ENCODE assay signal across 28 mouse cellular contexts in the genomic region with DNA sequence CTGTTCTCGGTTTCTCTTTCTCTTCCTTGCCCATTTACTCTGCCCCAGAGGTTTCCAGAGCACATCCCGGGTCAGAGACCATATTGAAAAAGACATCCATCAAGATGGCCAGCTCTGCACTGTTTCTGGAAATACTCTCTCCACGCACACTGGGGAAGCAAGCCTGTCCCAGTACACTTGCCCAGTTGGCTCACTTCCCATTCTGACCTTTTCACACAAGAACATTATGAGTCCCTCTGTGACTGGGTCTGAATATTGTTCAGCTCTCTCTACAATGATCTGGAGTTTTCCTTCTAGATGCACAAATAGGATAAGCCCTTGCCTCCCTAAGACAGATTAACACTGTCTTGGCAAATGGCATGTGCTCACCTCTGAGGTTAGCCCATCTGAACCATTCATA.
DNase-seq lines count a peak whose midpoint lies in the region; ATAC-seq lines count a peak whose summit lies in the region.
"Had no signal": no experiment of that assay in that cellular context is flagged by ENCODE, and none has a peak within 500 bp of the region (broad histone marks: within the 10 kb centered on the region; RNA-seq: fewer than 3 reads in every experiment).

No protein-coding gene starts in this region.

- no peak overlapping the region for H3K27ac ChIP-seq in forebrain, embryonic 11.5 days (ENCODE audit: low read depth, low read length)
- no peak overlapping the region for H3K27ac ChIP-seq in forebrain, embryonic 14.5 days (ENCODE audit: low read depth, low read length)
- H3K27ac ChIP-seq: forebrain, embryonic 15.5 days; gastrocnemius, adult 2 months; heart, adult 2 months; heart, embryonic 13.5 days; limb, embryonic 12.5 days; liver, embryonic 15.5 days had no signal

- WGBS in forebrain, embryonic 11.5 days: 80% methylated on average over 3 of the region's 3 CpGs
- WGBS in forebrain, embryonic 14.5 days: 78% methylated on average over 3 of the region's 3 CpGs

- H3K4me2 ChIP-seq in forebrain, embryonic 11.5 days (ENCODE audit: low read depth, low read length, severe bottlenecking): no peak overlapping the region
- no peak overlapping the region for H3K4me2 ChIP-seq in forebrain, embryonic 14.5 days (ENCODE audit: low read length)
- H3K4me2 ChIP-seq: forebrain, embryonic 15.5 days; heart, embryonic 13.5 days; limb, embryonic 12.5 days; liver, embryonic 15.5 days; lung, embryonic 14.5 days had no signal

- H3K27me3 ChIP-seq in forebrain, embryonic 11.5 days (ENCODE audit: control insufficient read depth, insufficient read depth, low read length): no peaks in the 10 kb centered on the region
- no peaks in the 10 kb centered on the region for H3K27me3 ChIP-seq in forebrain, embryonic 14.5 days (replicated peaks; ENCODE audit: control insufficient read depth, insufficient read depth, low read length)
- H3K27me3 ChIP-seq: CH12.LX; forebrain, embryonic 15.5 days; limb, embryonic 12.5 days; liver, embryonic 15.5 days had no signal

- no peak overlapping the region for H3K4me3 ChIP-seq in forebrain, embryonic 11.5 days (ENCODE audit: low read depth, low read length)
- H3K4me3 ChIP-seq in forebrain, embryonic 14.5 days (ENCODE audit: low read depth, low read length): no peak overlapping the region
- H3K4me3 ChIP-seq: forebrain, embryonic 15.5 days; gastrocnemius, adult 2 months; heart, adult 2 months; heart, embryonic 13.5 days; limb, embryonic 12.5 days; liver, embryonic 15.5 days had no signal

- H3K4me1 ChIP-seq in forebrain, embryonic 11.5 days (replicated peaks; ENCODE audit: control insufficient read depth, insufficient read depth, low read length): no peaks in the 10 kb centered on the region; the same call in 1 of the 2 replicates
- peaks cover 13% of the 10 kb centered on the region for H3K4me1 ChIP-seq in forebrain, embryonic 14.5 days (ENCODE audit: control insufficient read depth, insufficient read depth, low read length)
- H3K4me1 ChIP-seq: heart, embryonic 13.5 days; limb, embryonic 12.5 days; liver, embryonic 15.5 days had no signal

- DNase-seq in adrenal gland, postnatal 10 days: peak; percentile 7
- no peak for DNase-seq in adrenal gland, adult 18-20 months (ENCODE audit: low spot score in 2 of 2)
- DNase-seq in forebrain, embryonic 11.5 days (ENCODE audit: low spot score): peak; percentile 17
- DNase-seq in forebrain, embryonic 14.5 days (ENCODE audit: low spot score): no peak
- peak; percentile 80 for DNase-seq in brain, adult 2 months (ENCODE audit: low read depth, low spot score)
- DNase-seq in cerebellum, postnatal 14 days: peak; percentile 58 to 64
- no peak for DNase-seq in layer of hippocampus, postnatal 25 days (ENCODE audit: extremely low spot score in 1 of 2, low spot score in 1 of 2)
- no peak for DNase-seq in thymus, postnatal 4 days
- DNase-seq: adrenal gland, postnatal 25 days; gastrocnemius, adult 2 months; gastrocnemius, postnatal 36 days; heart, adult 2 months; heart, postnatal 10 days; kidney, adult 2 months; lung, postnatal 14 days; right cerebral cortex, adult 18-20 months; spleen, adult 18-20 months; thymus, adult 18-20 months; thymus, postnatal 25 days had no signal

- H3K9ac ChIP-seq in forebrain, embryonic 11.5 days (ENCODE audit: low read length): no peak overlapping the region
- no peak overlapping the region for H3K9ac ChIP-seq in forebrain, embryonic 14.5 days (ENCODE audit: low read length)
- H3K9ac ChIP-seq: forebrain, embryonic 15.5 days; heart, embryonic 13.5 days; limb, embryonic 12.5 days; liver, embryonic 15.5 days; lung, embryonic 14.5 days had no signal

- H3K36me3 ChIP-seq in forebrain, embryonic 11.5 days (ENCODE audit: control insufficient read depth, insufficient read depth, low read length): no peaks in the 10 kb centered on the region
- H3K36me3 ChIP-seq in forebrain, embryonic 14.5 days (ENCODE audit: control insufficient read depth, insufficient read depth, low read length): no peaks in the 10 kb centered on the region
- H3K36me3 ChIP-seq: forebrain, embryonic 15.5 days; heart, embryonic 13.5 days; limb, embryonic 12.5 days; liver, embryonic 15.5 days had no signal

- H3K9me3 ChIP-seq in forebrain, embryonic 11.5 days (ENCODE audit: control insufficient read depth, low read length): no peaks in the 10 kb centered on the region
- no peaks in the 10 kb centered on the region for H3K9me3 ChIP-seq in forebrain, embryonic 14.5 days (replicated peaks; ENCODE audit: control insufficient read depth, low read length)
- H3K9me3 ChIP-seq: forebrain, embryonic 15.5 days; heart, embryonic 13.5 days; limb, embryonic 12.5 days; liver, embryonic 15.5 days had no signal

- ATAC-seq in forebrain, embryonic 11.5 days (replicated peaks; ENCODE audit: low FRiP score): no peak
- no peak for ATAC-seq in forebrain, embryonic 14.5 days
- ATAC-seq: activated CD4-positive, CD25-positive, alpha-beta regulatory T cell, adult 4 months; forebrain, embryonic 15.5 days; hindbrain, embryonic 16.5 days; midbrain, embryonic 16.5 days had no signal

Comparison
In these comparisons a context has a peak if more than half of its experiments do, and no peak if none do; other contexts are left out.
1. DNase-seq: peak in adrenal gland, postnatal 10 days (single experiment), forebrain, embryonic 11.5 days (single experiment), brain, adult 2 months (single experiment) and cerebellum, postnatal 14 days (2 of 2); none in adrenal gland, adult 18-20 months (0 of 2), forebrain, embryonic 14.5 days (single experiment), layer of hippocampus, postnatal 25 days (0 of 2) and thymus, postnatal 4 days (single experiment).